Mouse (Mus musculus) c-Kit-positive CD71-negative TER-119-negative erythroid progenitor cells, embryonic 14.5 days (primary cell): ENCODE results near the gene Lrig1.

ENCODE experiments used
- DNase-seq: peaks from one replicate; pipeline ENCODE4 v3.0.0-alpha.2; 2013; ENCODE audit warnings: low read depth

Lrig1 gene

DNA sequence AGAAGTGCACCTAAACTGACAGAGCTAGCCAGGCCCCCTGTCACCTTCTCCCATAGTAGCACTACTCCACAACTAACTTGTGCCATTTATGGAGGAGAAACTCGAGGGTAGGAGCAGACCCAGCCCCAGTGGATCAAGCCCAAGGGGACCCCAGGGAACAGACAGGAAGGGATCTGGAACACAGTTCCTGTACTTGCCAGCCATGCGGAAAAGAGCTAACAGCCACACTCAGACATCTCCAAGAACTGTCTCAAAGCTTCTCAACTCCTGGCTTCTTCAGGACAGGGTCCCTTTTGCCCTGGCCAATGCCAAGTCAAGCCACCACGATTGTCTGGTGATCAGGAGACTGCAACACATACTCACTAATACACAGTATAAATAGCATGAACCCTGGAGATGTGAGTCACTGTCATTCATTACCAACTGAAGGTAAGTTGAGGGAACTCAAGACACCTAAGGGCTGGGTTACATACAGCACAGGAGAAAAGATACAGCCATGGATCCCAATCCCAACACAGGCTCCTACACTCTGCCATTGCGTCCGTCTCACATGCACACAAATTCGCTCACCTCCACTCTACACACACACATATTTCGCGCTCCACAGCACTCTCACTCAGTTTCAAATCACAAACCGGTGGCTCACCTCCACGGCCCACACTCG lies 1.3 kb downstream of the Lrig1 start:
- no peak for DNase-seq

DNA sequence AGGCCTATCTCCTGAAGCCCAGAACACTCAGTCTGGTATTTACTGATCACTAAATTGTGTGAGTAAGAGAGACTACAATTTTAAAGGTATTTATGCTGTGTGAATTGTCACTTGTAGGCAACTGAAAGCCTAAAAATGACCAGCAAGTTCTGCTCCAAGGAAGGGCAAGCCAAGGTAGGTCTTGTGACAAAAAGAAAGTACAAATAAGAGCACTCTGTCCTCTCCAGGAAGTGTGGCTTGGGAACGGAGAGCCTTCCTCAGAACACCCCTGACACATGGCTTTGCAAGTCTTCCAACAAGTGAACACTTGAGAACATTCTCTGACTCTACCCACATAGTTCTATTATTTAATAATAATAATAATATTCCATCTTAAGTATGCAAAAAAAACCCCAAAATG lies 2.5 kb downstream of the Lrig1 start:
- DNase-seq, result no peak

- no peak for DNase-seq
These were observed 3.5 kb downstream of the Lrig1 start for GRCm38 (mm10) chr6:94696182-94697080.

DNA sequence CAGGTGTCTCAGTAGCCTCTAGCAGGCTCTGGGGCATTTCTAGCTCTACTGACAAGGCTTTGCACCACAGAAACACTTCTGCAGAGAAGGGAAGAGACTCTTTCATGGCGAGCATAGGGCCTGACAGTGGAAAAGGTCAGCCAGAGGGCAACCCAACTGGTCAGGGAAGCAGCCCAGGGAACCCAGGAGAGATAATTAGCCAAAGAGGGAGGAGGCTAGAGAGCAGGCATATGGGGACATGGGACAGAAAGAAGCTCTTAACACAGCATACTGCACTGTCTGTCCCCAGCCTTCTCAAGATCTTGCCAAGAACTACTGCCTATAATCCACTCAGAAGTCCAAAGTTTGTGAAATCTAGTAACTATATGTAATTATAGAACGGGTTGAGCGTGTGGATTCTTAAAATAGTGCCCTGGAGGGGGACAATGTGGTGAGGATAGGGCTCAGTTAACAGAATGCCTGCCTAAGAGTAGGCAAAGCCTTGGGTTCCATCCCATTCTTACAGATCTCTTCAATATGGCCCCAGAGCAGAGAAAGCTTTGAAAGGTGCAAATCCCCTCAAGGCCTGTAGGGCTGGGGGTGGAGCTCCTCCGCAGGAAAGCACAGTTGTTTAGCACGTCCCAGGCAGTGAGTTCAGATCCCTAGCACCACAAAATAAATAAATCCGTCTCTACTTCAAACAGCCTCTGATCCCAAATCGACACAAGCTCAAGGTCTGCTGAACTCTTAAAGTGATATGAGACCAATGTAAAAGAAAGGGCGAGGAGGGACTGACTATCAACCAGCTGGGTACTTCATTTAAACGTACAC lies 4.6 kb downstream of the Lrig1 start:
- no peak for DNase-seq

DNA sequence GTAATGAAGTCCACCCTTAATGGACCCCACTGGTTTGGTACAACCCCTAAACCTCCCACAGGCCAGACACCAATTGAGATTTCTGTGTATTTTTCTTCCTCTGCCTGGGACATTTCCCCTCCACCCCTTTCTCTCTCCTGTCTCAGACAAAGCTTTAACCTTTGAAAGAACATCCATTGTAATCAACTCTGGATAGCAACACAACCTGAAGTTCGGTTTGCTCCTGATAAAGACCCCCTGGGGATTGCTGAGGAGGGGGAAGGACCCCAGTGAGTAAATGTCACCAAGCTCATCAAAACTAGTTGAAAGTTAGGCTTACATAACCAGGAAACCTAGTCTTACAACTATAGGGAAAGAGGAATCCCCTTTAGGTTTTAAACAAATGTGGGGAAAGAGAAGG lies 5.5 kb downstream of the Lrig1 start:
- DNase-seq, result no peak

DNA sequence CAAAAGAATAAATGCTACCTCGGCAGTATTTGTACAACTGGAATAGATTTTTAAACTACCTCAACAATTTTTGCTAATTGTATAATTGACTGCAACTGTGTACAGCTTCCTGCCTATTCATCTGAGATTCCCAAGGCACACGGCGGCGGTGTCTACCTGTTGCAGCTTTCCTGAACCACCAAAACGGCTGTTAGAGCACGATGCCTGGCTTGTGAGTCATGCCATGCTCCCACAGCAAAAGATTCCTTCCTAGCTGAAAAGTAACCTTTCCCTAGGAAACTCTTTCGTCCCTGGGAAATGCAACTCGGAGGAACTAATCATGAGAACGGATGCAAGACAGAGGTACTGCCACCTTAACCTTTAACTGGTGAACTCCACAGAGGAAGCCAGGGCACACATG lies 6.9 kb downstream of the Lrig1 start:
- no peak for DNase-seq

GRCm38 (mm10) chr6:94692003-94692402 lies 8.0 kb downstream of the Lrig1 start:
- DNase-seq, result no peak

GRCm38 (mm10) chr6:94690247-94690646 lies 9.7 kb downstream of the Lrig1 start:
- DNase-seq, result no peak

GRCm38 (mm10) chr6:94688722-94689121 lies 11.2 kb downstream of the Lrig1 start:
- DNase-seq, result no peak

GRCm38 (mm10) chr6:94686048-94686447 lies 13.9 kb downstream of the Lrig1 start:
- DNase-seq, result no peak

- no peak for DNase-seq
These were observed 14.3 kb downstream of the Lrig1 start for GRCm38 (mm10) chr6:94685611-94686010.

GRCm38 (mm10) chr6:94684844-94685557 lies 15.0 kb downstream of the Lrig1 start:
- DNase-seq, result no peak

- DNase-seq, result no peak
These were observed 16.3 kb downstream of the Lrig1 start for GRCm38 (mm10) chr6:94683701-94684100.

DNA sequence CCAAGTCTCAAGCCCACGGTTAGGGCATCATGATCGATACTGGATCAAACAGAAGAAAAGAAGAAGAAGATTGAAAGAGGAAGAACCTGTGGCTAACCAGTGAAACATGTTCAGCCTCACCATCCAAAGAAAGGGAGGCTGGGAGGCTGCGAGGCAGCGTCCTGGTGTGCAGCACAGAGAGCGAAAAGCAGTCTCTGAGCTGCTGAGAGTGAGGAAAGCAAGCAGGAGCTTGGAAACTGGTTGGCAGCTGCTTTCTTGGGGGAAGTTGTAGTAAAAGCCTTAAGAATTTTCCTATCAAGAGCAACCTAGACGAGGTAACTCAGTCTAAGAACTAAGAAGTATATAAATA lies 17.7 kb downstream of the Lrig1 start:
- no peak for DNase-seq

DNA sequence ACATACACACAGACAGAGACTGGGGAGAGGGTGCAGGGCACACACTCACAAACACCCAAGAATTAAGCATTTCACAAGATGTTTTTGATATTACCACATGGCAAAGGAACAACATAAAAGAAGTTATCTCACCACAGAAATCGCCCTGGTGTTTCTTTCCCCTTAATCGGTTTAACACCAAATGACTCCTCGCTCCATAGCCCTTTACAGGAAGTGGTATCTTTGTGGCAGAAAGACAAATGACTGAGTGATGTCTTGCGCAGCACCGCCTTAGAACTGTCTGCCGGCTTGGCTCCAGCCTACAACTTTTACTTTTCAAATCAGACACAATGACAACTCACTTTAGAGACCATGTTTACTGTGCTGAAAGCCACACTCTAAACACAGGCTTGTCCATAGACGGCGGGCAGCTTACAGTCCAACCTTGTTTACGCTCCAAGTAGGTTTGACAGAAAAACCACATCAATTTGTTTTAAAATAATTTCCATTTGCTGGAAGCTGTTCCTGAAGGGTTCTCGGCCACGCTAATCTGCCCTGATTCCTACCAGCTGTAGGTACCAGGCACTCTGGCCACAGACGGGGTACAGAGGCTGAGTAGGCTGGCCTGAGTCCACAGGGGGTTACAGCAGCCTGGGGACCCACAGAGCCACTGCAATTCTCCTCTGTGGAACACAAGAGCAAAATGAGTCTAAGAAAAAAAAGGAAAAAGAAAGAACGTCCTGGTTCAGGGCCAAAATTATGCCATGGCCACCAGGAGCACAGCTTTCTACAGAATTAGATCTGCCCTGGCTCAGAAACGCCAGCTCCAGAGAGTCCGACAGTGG lies 18.3 kb downstream of the Lrig1 start:
- no peak for DNase-seq

DNA sequence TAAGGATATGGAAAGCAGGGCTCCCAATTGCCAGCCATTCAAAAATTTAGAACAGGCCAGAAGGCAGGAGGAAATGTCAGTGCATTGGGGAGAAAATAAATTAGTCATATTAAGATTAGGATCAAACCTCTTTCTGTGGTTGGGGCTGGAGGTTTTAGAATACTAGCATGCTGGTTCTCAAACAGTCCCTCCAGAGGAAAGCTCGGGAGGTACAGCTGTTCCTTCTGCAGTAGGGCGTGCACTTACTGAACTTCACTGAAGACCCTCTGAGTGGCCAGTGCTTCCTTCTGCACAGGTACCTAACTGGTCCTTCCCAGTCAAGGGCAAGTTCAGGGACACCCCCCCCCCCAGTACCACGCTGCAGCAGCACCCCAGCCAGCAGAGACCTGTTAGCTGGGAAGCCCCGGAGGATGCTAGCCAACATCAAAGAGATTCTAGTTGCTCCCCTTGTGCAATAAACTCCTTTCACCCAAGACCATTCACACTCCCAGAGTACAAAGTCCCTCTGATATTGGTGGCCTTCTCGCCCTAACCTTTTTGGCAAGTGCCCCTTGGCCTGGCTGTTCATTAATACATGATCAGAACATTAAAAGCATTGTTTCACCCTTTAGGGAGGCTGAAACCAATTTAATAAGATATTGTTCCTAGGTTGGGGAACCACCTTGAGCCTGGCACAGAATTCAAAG lies 19.1 kb downstream of the Lrig1 start:
- no peak for DNase-seq

- no peak for DNase-seq
These were observed 20.7 kb downstream of the Lrig1 start for GRCm38 (mm10) chr6:94679249-94679648.

GRCm38 (mm10) chr6:94678377-94679164 lies 21.4 kb downstream of the Lrig1 start:
- no peak for DNase-seq

DNA sequence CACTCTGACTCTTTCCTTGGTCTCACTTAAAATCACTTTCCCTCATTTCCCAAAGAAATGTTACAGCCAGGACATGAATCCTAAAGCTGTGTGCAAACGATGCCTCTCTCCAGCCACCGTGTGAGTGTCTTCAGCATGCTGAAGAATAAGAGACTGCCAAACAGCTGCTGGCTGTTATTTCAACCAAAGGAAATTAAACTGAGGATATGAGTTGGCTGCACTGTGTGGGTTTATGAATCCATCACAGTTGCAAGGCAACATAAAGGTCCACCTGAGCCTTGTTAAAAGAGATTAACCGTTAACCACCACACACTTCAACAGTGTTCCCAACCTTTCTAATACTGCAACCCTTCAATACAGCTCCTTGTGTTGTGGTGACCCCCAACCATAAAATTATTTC lies 22.5 kb downstream of the Lrig1 start:
- no peak for DNase-seq

DNA sequence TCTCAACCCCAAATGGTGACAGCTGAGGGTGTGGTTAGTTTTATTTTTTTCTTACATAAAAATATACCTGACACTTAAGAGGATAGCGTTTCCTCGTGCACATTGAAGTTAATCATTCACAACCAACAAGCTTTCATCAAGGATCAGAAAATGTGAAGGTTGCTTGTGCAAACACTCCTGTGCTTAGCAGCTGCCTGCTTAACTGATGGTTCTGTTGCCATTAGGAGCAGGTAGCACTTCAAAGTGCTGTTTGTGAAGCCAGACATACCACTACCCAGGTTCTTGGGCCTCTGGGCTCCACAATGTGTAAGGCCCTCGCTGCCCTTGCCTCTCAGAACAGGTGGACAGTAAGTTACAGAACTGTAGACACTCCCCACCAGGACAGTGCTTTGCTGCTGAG lies 23.1 kb downstream of the Lrig1 start:
- DNase-seq, result no peak
